Mouse (Mus musculus): ENCODE measurements around the gene Acbd4.

DNA sequence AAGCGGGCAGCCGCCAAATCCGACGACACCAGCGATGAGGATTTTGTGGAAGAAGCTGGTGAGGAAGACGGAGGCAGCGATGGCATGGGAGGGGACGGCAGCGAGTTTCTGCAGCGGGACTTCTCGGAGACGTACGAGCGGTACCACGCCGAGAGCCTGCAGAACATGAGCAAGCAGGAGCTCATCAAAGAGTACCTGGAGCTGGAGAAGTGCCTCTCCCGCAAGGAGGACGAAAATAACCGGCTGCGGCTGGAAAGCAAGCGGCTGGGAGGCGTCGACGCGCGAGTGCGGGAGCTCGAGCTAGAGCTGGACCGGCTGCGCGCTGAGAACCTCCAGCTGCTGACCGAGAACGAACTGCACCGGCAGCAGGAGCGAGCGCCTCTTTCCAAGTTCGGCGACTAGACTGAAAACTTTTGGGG lies 16.1 kb downstream of the Acbd4 start:
- TF ChIP-seq CTCF (IDR thresholded peaks at IDR 0.05) (no peak), EP300 (IDR thresholded peaks at IDR 0.05; ENCODE audit: insufficient read depth, low read depth, low read length) (no peak)
